Mouse (Mus musculus) B cell, adult 2 months (primary cell): ENCODE data around the gene Stx16.

Source experiments
- DNase-seq, 2 experiments: peaks; one replicate each; pipeline ENCODE4 v3.0.0; 2022

Stx16 gene

GRCm38 (mm10) chr2:174128926-174129325 lies 52.8 kb downstream of the Stx16 start:
- no peak for DNase-seq

GRCm38 (mm10) chr2:174130468-174131097 lies 54.5 kb downstream of the Stx16 start:
- no peak for DNase-seq

GRCm38 (mm10) chr2:174132413-174132969 lies 56.4 kb downstream of the Stx16 start:
- no peak for DNase-seq
